Mouse (Mus musculus): ENCODE measurements around the gene Rspo3.

DNA sequence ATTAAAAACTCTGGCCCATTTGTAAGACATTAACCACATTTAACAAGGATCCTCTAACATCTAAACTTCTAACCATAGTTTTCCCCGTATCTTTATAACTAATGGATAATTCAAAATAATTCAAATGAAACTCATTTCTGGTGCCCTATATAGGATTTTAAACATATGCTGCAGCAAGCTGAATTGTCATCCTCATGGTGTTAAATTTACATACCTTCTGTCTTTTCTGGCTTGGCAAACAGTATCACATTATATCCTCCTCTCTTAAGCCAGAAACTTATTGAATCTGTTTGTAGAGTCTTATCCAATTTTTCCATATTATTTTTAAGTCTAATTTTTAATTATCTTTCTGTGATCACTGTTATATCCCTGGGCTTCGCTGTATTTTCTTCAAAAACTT lies 111.1 kb downstream of the Rspo3 start:
- no peak for TF ChIP-seq EP300 (IDR thresholded peaks at IDR 0.05; ENCODE audit: low read length)
- no peak for TF ChIP-seq POLR2A (IDR thresholded peaks at IDR 0.05; ENCODE audit: low read depth, low read length)
- TF ChIP-seq CTCF (conservative IDR thresholded peaks at IDR 0.05 in 1 of 2, IDR thresholded peaks at IDR 0.05 in 1 of 2; ENCODE audit: low read depth in 2 of 2, low read length in 2 of 2) = no peak
- no peak for TF ChIP-seq ZC3H11A (IDR thresholded peaks at IDR 0.05; ENCODE audit: low read depth, low read length)
- TF ChIP-seq USF2 (conservative IDR thresholded peaks at IDR 0.05; ENCODE audit: low read depth, low read length) = no peak
